Mouse (Mus musculus): ENCODE results near the gene Arhgef38. TPM values are rescaled to one million over a fixed set of nuclear protein-coding genes. Genes with fewer than 3 reads are reported as not detected.

Gene Arhgef38
- 0.04 and 0.08 TPM in 2 replicates for polyA plus RNA-seq (2015; fragmentation: Nextera tagmentation; extraction: Ambion mirVana)

DNA sequence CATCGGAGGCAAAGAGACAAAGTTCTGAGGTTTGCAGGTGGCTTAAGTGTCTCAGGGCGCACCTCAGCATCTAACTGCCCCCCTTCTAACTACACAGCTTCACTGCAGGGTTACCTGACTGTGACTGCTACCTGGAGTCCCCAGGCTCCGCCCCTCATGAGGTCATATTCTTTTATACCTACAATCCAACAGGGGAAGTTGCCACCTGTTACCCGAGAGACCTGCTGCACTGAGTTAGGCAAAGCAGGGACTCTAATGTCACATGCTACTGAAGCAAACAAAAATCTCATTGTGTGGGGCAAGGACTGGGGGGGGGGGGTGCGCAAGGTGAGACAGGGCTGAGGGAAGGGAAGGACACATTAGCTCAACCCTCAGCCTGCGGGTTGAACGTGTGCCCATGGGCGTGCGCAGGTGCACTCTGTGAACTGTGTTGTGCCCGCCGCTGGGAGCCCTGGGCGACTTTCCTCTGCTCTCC lies at the start of gene Arhgef38:
Arhgef38 (minus strand) TSS at position 129 of the 475 bp plus-strand sequence.
- DNase-seq (ENCODE audit: low spot score) = no peak

DNA sequence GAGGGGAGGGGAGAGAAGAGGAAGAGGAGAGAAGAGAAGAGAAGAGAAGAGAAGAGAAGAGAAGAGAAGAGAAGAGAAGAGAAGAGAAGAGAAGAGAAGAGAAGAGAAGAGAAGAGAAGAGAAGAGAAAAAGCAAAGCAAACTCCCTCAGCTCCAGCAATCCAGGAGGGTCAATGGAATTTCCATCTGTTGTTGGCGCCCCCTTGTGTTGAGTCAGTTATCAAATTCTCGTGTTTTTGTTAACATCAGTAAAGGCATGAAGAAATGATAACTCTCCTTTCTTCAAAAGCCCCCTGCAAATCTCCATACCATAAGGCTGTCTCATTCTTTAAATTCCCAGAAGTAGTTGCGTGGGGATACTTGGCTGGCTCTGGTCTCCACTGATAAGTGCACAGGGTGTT lies 37.1 kb upstream of the Arhgef38 start:
- peak; percentile 47 for DNase-seq (ENCODE audit: low spot score)

DNA sequence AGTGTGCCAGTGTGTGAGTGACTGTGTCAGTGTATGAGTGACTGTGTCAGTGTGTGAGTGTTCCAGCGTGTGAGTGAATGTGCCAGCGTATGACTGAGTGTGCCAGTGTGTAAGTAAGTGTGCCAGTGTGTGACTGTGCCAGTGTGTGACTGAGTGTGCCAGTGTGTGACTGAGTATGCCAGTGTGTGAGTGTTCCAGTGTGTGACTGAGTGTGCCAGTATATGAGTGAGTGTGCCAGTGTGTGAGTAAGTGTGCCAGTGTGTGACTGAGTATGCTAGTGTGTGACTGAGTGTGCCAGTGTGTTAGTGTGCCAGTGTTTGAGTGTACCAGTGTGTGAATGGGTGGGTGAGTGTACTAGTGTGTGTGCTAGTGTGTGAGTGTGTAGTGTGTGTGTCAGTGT lies 24.1 kb upstream of the Arhgef38 start:
- no peak for DNase-seq (ENCODE audit: low spot score)

DNA sequence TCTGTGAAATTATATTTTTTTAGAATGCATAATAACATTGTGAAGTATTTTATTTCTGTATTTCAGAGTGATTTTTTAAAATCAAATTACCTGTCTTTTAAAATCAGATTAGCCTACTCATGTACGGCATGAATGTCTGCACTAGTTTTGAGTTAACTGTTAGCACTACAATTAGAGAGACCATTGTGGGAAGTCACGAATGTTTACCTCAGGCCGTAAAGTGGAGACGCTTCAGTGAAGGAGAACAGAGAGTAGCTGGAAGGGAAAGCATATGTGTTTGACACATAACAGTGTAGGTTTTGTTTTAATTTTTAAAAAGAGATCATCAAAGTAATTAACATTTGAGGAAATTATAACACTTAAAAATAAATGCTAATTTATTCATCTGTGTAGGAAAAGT lies 21.1 kb upstream of the Arhgef38 start:
- DNase-seq (ENCODE audit: low spot score) = no peak

- DNase-seq (ENCODE audit: low spot score) = no peak
Observed at GRCm38 (mm10) chr3:133244027-133244426, 9.3 kb upstream of the Arhgef38 start.

- no peak for DNase-seq (ENCODE audit: low spot score)
Observed at GRCm38 (mm10) chr3:133241916-133242315, 7.2 kb upstream of the Arhgef38 start.

GRCm38 (mm10) chr3:133233993-133234392 lies 756 bp downstream of the Arhgef38 start:
- no peak for DNase-seq (ENCODE audit: low spot score)

DNA sequence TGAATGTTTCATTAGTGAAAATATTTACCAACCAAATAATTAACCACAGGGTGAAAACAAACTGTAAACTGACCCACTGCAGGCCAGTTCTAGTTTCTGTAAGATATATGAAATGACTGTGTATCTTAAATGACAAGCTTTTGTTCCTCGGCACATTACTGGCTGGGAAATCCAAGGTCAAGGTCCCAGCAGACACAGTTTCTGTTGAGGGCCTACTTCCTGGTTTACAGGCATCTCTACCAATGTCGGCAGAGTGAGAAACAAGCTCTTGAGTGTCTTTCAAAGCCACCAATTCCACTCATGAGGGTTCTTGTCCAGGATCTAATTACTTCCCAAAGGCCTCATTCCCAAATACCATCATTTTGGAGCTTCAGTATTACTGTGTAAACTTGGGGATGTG lies 4.3 kb downstream of the Arhgef38 start:
- DNase-seq (ENCODE audit: low spot score) = no peak

- DNase-seq (ENCODE audit: low spot score) = no peak
Observed at GRCm38 (mm10) chr3:133229594-133229993, 5.2 kb downstream of the Arhgef38 start.

GRCm38 (mm10) chr3:133227258-133228012 lies 7.3 kb downstream of the Arhgef38 start:
- no peak for DNase-seq (ENCODE audit: low spot score)

GRCm38 (mm10) chr3:133218501-133218900 lies 16.2 kb downstream of the Arhgef38 start:
- no peak for DNase-seq (ENCODE audit: low spot score)

- no peak for DNase-seq (ENCODE audit: low spot score)
Observed at GRCm38 (mm10) chr3:133215198-133215819, 19.4 kb downstream of the Arhgef38 start.

DNA sequence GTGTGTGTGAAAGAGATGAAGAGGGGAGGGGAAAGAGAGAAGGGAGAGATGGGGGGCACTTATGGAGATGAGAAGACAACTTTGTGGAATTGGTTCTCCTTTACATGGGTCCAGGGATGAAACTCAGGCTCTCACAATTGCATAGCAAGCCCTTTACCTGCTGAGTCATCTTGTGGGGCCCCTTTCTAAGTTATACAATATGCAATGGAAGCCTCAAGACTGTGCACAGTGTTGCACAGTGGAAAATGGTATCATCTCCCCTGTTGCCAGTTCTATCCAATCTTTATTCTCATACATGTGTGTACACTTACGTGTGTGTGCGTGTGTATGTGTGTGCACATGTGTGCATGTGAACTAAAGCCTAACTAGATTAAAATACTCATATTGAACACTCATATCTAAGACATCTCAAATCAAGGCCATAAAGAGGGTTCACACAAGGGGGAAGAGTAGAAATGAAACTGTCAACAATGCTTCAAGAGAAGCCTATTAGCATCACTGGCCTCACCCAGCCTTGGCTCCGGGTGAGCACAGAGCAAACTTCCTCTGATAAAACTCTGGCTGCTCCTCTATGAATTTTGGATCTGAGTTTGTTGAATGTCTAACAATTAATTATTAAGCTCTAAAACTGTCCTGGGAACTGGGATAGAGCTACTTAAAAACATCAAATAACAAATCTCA lies 21.2 kb downstream of the Arhgef38 start:
- no peak for DNase-seq (ENCODE audit: low spot score)

DNA sequence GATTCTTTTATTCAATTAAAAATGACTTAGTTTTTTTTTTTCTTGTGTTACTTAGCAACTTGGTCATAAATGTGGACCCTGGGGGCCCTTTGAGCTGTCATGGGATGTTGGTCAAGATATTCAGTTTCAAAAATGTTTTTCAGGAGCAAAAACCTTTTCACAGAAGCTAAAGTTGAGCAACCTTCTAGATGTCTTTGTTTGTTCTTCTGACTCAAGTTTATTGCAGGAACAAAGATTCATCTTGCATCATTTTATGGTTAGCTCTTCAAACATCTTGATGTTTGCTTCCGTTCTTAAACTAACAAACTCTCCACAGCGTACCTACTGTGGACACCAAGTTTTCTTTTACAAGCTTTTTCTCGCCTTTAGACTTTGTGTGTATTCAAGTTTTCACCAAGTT lies 23.4 kb downstream of the Arhgef38 start:
- DNase-seq (ENCODE audit: low spot score) = no peak

GRCm38 (mm10) chr3:133203713-133204112 lies 31.0 kb downstream of the Arhgef38 start:
- DNase-seq (ENCODE audit: low spot score) = no peak

DNA sequence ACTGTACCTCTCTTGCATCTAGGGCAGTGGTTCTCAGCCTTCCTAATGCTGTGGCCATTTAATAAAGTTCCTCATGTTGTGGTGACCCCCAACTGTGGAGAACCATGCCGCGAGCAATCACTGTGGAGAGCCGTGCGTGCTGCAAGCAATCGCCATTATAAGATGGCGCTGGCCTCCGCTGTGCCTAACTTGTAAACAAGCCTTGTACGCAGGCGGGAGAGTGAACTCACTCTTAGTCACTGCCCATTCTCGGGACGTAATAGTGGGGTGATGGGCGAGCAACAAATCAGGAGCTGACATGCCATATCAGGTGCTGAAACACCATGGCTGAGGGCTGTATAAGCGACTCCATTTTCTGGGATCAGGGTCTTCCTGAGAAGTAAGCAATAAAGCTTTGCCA lies 32.6 kb downstream of the Arhgef38 start:
- no peak for DNase-seq (ENCODE audit: low spot score)

- DNase-seq (ENCODE audit: low spot score) = no peak
Observed at GRCm38 (mm10) chr3:133188930-133189329, 45.8 kb downstream of the Arhgef38 start.

DNA sequence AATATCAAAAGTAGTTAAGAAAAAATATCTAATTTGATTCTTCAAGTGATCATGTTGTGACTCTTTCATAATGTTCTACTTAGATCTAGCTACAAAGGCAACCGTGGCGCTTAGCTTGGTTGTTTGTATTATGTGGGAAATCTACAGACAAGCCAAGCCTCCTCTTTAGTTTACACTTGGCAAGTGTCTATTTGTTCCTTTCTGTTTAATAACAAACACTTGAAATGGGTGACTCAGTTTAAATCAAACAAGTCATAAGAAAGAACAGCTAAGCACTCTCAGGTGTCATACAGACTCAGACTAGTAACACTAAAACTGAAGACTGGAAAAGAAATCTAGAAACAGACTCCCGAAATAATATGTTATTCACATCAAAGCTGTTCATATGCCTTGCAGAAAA lies 47.2 kb downstream of the Arhgef38 start:
- DNase-seq (ENCODE audit: low spot score) = no peak

- no peak for DNase-seq (ENCODE audit: low spot score)
Observed at GRCm38 (mm10) chr3:133176033-133176750, 58.6 kb downstream of the Arhgef38 start.

DNA sequence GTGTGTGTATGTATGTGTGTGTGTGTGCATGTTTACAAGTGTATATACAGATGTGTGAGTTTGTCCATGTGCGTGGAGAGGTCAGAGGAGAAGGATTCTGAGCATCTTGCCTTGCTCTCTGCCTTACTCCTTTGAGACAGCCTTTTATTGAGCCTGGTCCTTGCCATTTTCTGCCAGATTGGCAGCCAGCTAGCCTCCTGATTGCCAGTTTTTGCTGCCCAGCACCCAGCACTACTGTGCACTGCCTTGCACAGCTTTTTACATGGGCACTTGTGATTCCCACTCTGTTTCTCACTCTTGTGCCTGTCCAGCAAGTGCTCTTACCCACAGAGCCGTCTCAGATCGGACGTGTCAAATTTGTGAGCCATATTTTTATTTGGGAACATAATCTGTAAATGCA lies 62.5 kb downstream of the Arhgef38 start:
- no peak for DNase-seq (ENCODE audit: low spot score)

DNA sequence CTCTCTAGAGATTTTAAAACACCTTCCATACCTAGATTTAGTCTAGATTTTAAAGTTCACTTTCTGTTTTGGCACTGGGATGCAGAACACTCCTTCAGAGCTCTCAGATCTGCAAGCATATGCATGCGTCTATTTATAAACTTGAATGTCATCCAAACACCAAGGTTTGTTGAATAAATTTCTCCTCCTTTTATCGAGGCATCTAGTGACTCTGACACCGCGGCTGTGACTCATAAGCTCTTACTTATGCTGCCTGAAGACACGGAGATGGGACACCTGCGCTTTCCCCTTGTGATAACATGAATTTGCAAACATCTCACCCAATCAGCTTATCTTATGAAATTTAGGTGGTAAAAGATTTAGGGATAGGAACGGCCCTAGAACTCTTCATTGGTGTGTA lies 65.0 kb downstream of the Arhgef38 start:
- DNase-seq (ENCODE audit: low spot score) = no peak

GRCm38 (mm10) chr3:133167550-133167949 lies 67.2 kb downstream of the Arhgef38 start:
- DNase-seq (ENCODE audit: low spot score) = no peak
